Mouse (Mus musculus) Patski (cell line): Measurements from ENCODE around the gene Atp6v0c. TPM values are rescaled to one million over a fixed set of nuclear protein-coding genes. Genes with fewer than 3 reads are reported as not detected.
A peak's percentile ranks its signal among the peaks of the same experiment; 100 is the strongest.

ENCODE experiments used
- ATAC-seq: fragments of 100-300 bp; one replicate; pipeline ENCODE4 v1.8.0; 2021
- CTCF ChIA-PET: fragments of 350-600 bp; sonication (Branson Sonifier 250); formaldehyde crosslinking; loops from one replicate; lab custom pipeline; 2022; ENCODE audit warnings: inconsistent platforms; lab: Charles Lee
- POLR2A ChIA-PET: fragments of 350-600 bp; sonication (Branson Sonifier 250); formaldehyde crosslinking; loops from one replicate; lab custom pipeline; 2022; ENCODE audit warnings: antibody characterized with exemption, inconsistent platforms; lab: Charles Lee
- DNase-seq: peaks from one replicate; pipeline ENCODE4 v3.0.0-alpha.2; 2011; ENCODE audit warnings: low read depth, low spot score
- H3K27me3 ChIP-seq: fragments of 371-371 bp; one replicate; pipeline ENCODE4 v1.5.1; 2021
- CTCF ChIP-seq: fragments of 100-300 bp; IDR thresholded peaks from one replicate; pipeline ENCODE4 v1.5.1; 2021
- in situ Hi-C: fragments of 300-500 bp; cut with MboI; formaldehyde crosslinking; loops from 3 replicates; pipeline ENCODE4 v1.11.1; 2018; ENCODE audit warnings: low pct_unique_long_range_greater_than_20kb, mixed read lengths
- polyA plus RNA-seq: library from polyadenylated mRNA; unstranded; gene quantifications from one replicate; pipeline ENCODE4 v1.2.3, GENCODE M21; 2021

Atp6v0c gene
- polyA plus RNA-seq, 1 experiment from 2014 or later, result 426 TPM

- in situ Hi-C loops, result no loop called here
- ChIA-PET POLR2A (no interaction called here), CTCF (interaction anchor here (0.8 to 2.5 kb wide), 2 partner anchors 8 to 12 kb away, joined by 3 to 8 read pairs; no protein-coding TSS in a partner anchor)
- no peak for DNase-seq
- no peak for TF ChIP-seq CTCF
- no peaks in the 10 kb centered on the region for H3K27me3 ChIP-seq
- ATAC-seq, result no peak
These were observed 38.5 kb upstream of the Atp6v0c start for GRCm38 (mm10) chr17:24207768-24208640.

DNA sequence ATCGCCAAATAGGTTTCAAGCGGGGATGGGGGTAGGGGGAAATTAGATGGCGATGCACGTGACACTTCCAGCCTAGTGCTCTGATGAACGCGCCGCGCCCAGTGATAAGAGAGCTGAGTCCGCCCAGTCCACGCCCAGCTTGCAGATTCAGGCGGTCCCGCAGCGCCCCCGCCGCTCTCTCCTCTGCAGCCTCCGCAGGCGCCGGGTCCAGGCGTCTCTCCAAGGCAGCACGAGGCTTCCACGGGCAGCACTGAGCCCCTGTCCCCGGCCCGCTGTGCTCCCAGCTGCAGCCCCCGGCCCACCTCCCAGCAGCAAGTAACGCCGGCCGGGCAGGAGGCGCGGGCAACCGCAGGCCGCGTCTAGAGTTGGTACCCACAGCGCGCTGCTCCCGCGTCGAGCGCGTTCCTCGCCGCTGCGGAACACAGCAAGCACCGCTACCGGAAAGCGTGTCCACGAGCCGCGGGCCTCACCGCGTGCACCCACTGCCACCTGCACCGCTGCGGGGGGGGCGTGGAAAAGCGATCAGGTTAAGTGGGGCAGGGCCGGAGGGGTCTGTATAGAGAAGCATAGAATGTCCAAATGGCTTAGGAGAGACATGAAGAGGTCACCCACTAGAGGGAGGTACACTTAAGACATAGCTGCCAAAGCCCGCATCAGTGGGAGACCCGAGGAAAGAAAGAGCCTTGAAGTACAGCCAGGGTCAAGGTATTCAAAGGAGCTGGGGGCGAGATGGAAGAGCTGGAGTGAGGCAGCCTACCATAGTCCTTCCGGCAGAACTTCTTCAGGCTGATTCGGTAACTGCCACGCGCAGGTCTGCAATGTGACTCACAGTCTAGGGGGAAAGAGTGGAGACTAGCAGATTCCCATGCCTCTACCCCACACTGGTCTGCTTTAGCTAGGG is 37.2 kb upstream of the Atp6v0c start:
- in situ Hi-C loops, result no loop called here
- DNase-seq, result no peak
- no peaks in the 10 kb centered on the region for H3K27me3 ChIP-seq
- ChIA-PET POLR2A (interaction anchor here (0.6 kb wide), 1 partner anchor 16 kb away, joined by 3 read pairs; no protein-coding TSS in a partner anchor), CTCF (interaction anchor here (2.5 kb wide), 1 partner anchor 9 kb away, joined by 8 read pairs; no protein-coding TSS in a partner anchor)
- no peak for ATAC-seq
- no peak for TF ChIP-seq CTCF

- POLR2A ChIA-PET, result no interaction called here
- ATAC-seq (peak; percentile 6), DNase-seq (no peak)
- in situ Hi-C loops, result no loop called here
- no peak for TF ChIP-seq CTCF
- CTCF ChIA-PET, result interaction anchor here (1.0 to 2.5 kb wide), 2 partner anchors 10 to 18 kb away, joined by 3 to 8 read pairs; no protein-coding TSS in a partner anchor
- no peaks in the 10 kb centered on the region for H3K27me3 ChIP-seq
These were observed 36.4 kb upstream of the Atp6v0c start for GRCm38 (mm10) chr17:24205908-24206361.

GRCm38 (mm10) chr17:24205284-24205888 is 35.9 kb upstream of the Atp6v0c start, which contains the start of gene Tbc1d24:
TSS of gene Tbc1d24 (minus strand) at chr17:24205562.
- DNase-seq (peak; percentile 46), ATAC-seq (peak; percentile 59)
- CTCF ChIA-PET, result interaction anchor here (1.0 to 2.5 kb wide), 3 partner anchors 11 to 18 kb away, joined by 3 to 8 read pairs (median 3); no protein-coding TSS in a partner anchor
- no peaks in the 10 kb centered on the region for H3K27me3 ChIP-seq
- POLR2A ChIA-PET, result no interaction called here
- no peak for TF ChIP-seq CTCF
- in situ Hi-C loops, result no loop called here

- no peak for DNase-seq
- ATAC-seq, result no peak
- ChIA-PET POLR2A (no interaction called here), CTCF (interaction anchor here (0.5 to 1.1 kb wide), 3 partner anchors 15 to 27 kb away, joined by 3 read pairs; partner anchors contain the start of gene Tedc2)
- no peak for TF ChIP-seq CTCF
- in situ Hi-C loops, result no loop called here
- no peaks in the 10 kb centered on the region for H3K27me3 ChIP-seq
These were observed 35.3 kb upstream of the Atp6v0c start for GRCm38 (mm10) chr17:24204846-24205245.

DNA sequence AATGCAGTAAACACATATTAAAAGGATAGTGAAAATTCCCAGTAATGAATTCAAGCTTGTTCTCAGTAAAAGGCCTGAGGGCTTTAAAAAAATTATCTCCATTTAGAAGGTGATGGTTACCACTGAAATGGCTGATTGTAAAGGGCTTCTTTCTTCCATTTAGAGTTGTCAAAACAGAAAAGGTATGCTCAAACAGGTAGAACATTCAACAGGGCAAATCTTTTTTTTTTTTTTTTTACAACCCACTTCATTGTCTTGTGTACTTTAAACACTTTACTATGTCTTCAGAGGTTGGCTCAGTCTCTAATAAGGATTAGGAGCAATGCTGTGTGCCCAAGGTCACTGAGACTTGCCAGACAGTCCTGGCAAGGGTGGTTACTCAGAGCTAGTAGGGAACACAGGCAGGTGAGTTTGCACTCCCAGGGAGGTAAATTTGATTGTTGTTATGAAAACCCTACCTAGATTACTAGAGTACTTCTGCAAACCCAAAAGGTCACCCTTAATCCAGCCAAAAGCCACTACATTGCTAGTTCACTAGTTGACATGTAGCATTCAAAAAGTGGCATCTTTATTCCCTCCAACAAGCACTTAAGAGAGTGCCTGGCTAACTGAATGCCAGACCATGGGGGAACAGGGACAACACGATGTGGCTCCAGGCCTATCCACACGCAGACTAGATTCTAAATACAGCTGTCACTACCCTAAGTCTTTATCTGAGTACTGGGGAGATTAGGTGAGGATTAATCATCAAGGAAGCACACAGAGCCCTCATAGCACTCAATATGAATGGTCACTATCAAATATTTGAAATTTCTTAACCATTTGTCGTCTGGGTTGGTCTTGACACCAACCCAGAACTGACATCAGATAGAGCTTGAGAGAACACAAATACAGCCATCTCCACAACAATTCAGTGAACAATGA is 34.4 kb upstream of the Atp6v0c start:
- CTCF ChIA-PET, result interaction anchor here (0.6 to 1.1 kb wide), 2 partner anchors 14 to 17 kb away, joined by 3 read pairs; partner anchors contain the start of gene Tedc2
- no peaks in the 10 kb centered on the region for H3K27me3 ChIP-seq
- POLR2A ChIA-PET, result no interaction called here
- in situ Hi-C loops, result no loop called here
- no peak for TF ChIP-seq CTCF
- DNase-seq (no peak), ATAC-seq (no peak)

GRCm38 (mm10) chr17:24203068-24203467 is 33.6 kb upstream of the Atp6v0c start:
- no peak for TF ChIP-seq CTCF
- DNase-seq (no peak), ATAC-seq (no peak)
- H3K27me3 ChIP-seq, result no peaks in the 10 kb centered on the region
- ChIA-PET POLR2A (no interaction called here), CTCF (no interaction called here)
- in situ Hi-C loops, result no loop called here

- ChIA-PET CTCF (interaction anchor here (1.6 kb wide), 1 partner anchor 26 kb away, joined by 3 read pairs; no protein-coding TSS in a partner anchor), POLR2A (no interaction called here)
- TF ChIP-seq CTCF, result no peak
- ATAC-seq (no peak), DNase-seq (no peak)
- in situ Hi-C loops, result no loop called here
- H3K27me3 ChIP-seq, result no peaks in the 10 kb centered on the region
These were observed 31.6 kb upstream of the Atp6v0c start for GRCm38 (mm10) chr17:24201092-24201491.

DNA sequence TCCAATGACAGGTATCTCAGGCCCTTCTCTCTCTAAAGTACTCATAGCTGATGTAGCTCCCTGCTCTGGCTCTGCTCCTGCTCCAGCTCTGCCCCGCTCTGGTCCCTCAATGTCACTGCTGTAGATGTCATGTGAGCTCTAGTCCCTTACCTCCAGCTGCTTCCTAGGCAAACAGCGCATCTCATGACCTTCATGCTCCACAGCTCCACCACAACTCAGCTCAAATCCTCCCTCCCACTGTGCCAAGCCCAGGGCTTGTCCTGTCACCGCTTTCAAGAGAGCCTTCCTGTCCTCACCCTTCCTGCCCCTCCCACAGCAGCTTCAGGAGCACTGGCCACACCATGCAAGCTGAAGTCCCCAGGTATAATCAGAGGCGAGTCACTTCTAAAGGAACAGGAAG is 30.2 kb upstream of the Atp6v0c start:
- POLR2A ChIA-PET, result no interaction called here
- DNase-seq, result no peak
- CTCF ChIA-PET, result interaction anchor here (1.3 to 1.6 kb wide), 2 partner anchors 17 to 24 kb away, joined by 3 read pairs; no protein-coding TSS in a partner anchor
- no peak for TF ChIP-seq CTCF
- no peak for ATAC-seq
- H3K27me3 ChIP-seq, result no peaks in the 10 kb centered on the region
- in situ Hi-C loops, result no loop called here
